Mouse (Mus musculus): ENCODE measurements around the gene Gm11020. TPM values are rescaled to one million over a fixed set of nuclear protein-coding genes. Genes with fewer than 3 reads are reported as not detected.
"Not testable (repeated sequence)": the region's sequence is repeated elsewhere in the genome, so short reads cannot be mapped to it uniquely, and the experiment has no call there.

Gm11020 gene
- not detected in 2 replicates for polyA plus RNA-seq (2012; rRNA removed)

DNA sequence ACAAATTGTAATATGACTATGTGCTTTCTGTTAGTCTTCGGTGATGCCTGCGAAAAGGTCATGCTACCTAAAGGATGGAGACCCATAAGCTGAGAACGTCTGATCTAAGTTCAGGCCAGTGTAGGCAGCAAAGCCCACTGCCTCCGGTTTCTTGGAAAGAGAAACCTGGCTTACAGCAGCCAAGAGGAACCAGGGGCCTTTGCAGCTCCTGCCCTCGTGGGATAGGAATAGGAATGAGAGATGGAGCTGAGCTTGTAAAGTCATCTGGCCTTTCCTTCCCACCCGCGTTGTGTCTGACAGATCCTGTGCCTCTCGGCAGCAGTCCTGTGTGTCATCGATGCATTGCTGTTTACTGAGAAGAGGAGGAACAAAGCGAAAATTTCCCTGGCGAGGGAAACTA lies at the start of gene Gm11020:
Gene Gm11020 (plus strand): TSS at position 301 of the 400 bp plus-strand sequence.
- 82% methylated on average over 11 of the region's 11 CpGs for WGBS
- H3K4me3 ChIP-seq (ENCODE audit: low read depth, low read length); H3K27me3 ChIP-seq (ENCODE audit: control insufficient read depth, insufficient read depth, low read length); H3K36me3 ChIP-seq (ENCODE audit: control insufficient read depth, insufficient read depth, low read length); H3K27ac ChIP-seq (ENCODE audit: insufficient read depth, low read depth, low read length); H3K4me1 ChIP-seq (ENCODE audit: control insufficient read depth, insufficient read depth, insufficient read length, low read length): not testable (repeated sequence)

DNA sequence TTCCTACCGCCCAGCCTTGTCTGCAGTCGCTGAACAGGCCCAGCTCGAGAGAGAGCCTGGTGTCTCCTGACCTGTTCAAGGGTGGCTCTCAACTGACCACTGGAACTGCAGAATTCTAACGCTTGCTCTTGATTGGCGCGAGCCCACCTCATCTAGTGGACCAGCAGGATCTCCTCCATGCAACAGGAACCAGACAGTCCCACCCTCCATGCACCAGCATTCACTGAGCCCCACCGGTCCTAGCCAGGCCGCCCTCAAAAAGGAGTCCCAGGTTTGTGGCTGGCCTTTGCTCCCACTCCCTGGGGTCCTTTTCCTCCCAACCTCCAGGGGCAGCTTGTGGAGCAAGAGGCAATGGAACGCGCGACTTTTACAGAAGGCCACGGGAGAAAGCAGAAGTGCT lies 28.3 kb upstream of the Gm11020 start, which contains the start of gene Cmtm2a:
Gene Cmtm2a (minus strand): TSS at position 101 of the 400 bp plus-strand sequence.
- H3K36me3 ChIP-seq (ENCODE audit: control insufficient read depth, insufficient read depth, low read length); H3K4me1 ChIP-seq (ENCODE audit: control insufficient read depth, insufficient read depth, insufficient read length, low read length); H3K4me3 ChIP-seq (ENCODE audit: low read depth, low read length); H3K27ac ChIP-seq (ENCODE audit: insufficient read depth, low read depth, low read length); H3K27me3 ChIP-seq (ENCODE audit: control insufficient read depth, insufficient read depth, low read length): not testable (repeated sequence)
- WGBS: 85% methylated on average over 12 of the region's 12 CpGs

DNA sequence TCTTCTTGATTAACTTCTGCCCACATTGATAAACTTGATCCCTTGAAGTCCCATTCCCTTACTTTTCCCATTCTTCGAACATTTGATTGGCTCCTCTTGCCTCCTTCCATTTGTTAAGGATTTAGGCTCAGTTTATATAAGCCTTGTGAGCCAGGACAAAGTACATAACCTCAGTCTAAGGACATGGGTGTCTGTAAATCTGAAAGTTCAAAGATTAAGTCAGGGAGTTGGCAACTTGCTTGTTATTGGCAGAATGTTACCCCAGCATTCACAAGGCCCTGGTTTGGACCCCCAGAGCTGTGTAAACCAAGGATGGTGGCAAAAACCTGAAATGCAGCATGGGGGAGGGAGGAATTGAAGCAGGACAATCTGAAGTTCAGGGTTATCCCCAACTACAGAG lies 27.0 kb upstream of the Gm11020 start:
- WGBS: 59% methylated on average over 1 of the region's 1 CpGs
- no peak overlapping the region for H3K4me3 ChIP-seq (ENCODE audit: low read depth, low read length)
- no peaks in the 10 kb centered on the region for H3K36me3 ChIP-seq (ENCODE audit: control insufficient read depth, insufficient read depth, low read length)
- peaks cover 3% of the 10 kb centered on the region; the same call in 1 of the 2 replicates for H3K4me1 ChIP-seq (ENCODE audit: control insufficient read depth, insufficient read depth, insufficient read length, low read length)
- TF ChIP-seq CTCF (IDR thresholded peaks at IDR 0.05; ENCODE audit: extremely low read depth, insufficient read length, insufficient replicate concordance, low read depth, low read length) (no peak), POLR2A (IDR thresholded peaks at IDR 0.05; ENCODE audit: low read depth, low read length) (no peak)
- H3K27ac ChIP-seq (ENCODE audit: insufficient read depth, low read depth, low read length): no peak overlapping the region
- no peaks in the 10 kb centered on the region for H3K27me3 ChIP-seq (ENCODE audit: control insufficient read depth, insufficient read depth, low read length)

DNA sequence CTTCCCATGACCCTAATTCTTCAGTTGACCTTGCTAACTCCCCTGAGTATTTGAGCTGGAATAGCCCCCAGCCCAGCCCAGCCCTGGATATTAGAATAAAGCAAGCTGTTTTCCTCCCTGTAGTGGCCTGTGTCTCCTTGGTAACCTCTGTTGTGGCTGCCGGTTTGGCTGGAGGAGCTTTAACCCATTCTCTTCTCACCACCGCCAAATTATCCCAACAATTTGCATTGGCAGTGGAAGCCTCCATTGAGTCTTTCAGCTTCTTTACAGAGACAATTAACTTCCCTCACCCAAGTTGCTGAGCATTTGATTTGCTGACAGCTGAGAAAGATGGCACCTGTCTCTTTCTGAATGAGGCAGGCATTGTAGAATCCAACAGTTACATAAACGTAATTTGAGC lies 19.8 kb upstream of the Gm11020 start:
- not testable (repeated sequence) for H3K36me3 ChIP-seq (ENCODE audit: control insufficient read depth, insufficient read depth, low read length)
- 34% methylated on average over 3 of the region's 3 CpGs for WGBS

DNA sequence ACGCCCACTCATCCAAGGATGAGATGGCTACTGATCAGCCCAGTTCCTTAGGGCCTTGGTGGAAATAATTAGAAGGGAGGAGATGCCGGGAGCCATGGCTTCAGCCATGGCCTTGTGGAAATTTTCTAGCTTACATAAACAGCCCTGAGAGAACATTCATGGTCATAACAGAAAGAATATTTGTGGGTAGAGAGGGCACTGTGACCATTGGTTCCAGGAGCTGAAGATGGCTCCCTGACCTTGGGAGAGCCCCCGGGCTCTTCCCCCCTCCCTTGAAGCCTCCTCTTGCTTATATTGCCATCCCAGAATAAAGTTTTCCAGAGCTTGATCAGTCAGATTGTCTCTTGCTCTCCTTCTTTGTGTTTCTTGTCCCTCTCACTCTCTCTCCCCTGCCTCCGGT lies 18.8 kb upstream of the Gm11020 start:
- H3K27me3 ChIP-seq (ENCODE audit: control insufficient read depth, insufficient read depth, low read length); H3K27ac ChIP-seq (ENCODE audit: insufficient read depth, low read depth, low read length); H3K4me1 ChIP-seq (ENCODE audit: control insufficient read depth, insufficient read depth, insufficient read length, low read length); H3K4me3 ChIP-seq (ENCODE audit: low read depth, low read length); H3K36me3 ChIP-seq (ENCODE audit: control insufficient read depth, insufficient read depth, low read length): not testable (repeated sequence)
- WGBS: 96% methylated on average over 4 of the region's 4 CpGs

More for the DNA sequence above, 19.8 kb upstream of the Gm11020 start:
- not testable (repeated sequence) for H3K27ac ChIP-seq (ENCODE audit: insufficient read depth, low read depth, low read length); H3K4me3 ChIP-seq (ENCODE audit: low read depth, low read length); H3K4me1 ChIP-seq (ENCODE audit: control insufficient read depth, insufficient read depth, insufficient read length, low read length); H3K27me3 ChIP-seq (ENCODE audit: control insufficient read depth, insufficient read depth, low read length)

DNA sequence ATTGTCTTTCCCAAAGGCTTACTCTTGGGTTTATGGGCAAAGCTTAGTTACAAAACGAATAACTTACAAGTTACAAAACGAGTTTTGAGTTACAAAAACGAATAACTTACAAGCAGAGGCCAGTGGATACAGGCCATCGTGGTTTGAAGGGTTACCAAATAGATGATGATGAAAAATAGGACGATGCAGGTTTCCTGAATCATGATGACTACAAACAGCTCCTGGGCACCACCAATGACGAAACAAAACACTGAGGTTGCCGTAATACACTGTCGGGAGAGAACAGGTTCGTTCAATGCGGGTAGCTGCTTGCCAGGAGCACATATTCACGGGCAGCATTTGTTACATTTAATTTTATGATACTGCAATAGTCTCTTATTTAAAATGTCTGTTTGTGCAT lies 16.4 kb upstream of the Gm11020 start:
- Histone ChIP-seq H3K27me3 (ENCODE audit: control insufficient read depth, insufficient read depth, low read length) (no peaks in the 10 kb centered on the region), H3K4me3 (ENCODE audit: low read depth, low read length) (no peak overlapping the region), H3K27ac (ENCODE audit: insufficient read depth, low read depth, low read length) (no peak overlapping the region), H3K36me3 (ENCODE audit: control insufficient read depth, insufficient read depth, low read length) (no peaks in the 10 kb centered on the region), H3K4me1 (ENCODE audit: control insufficient read depth, insufficient read depth, insufficient read length, low read length) (no peaks in the 10 kb centered on the region)
- WGBS: 80% methylated on average over 11 of the region's 11 CpGs
- TF ChIP-seq POLR2A (IDR thresholded peaks at IDR 0.05; ENCODE audit: low read depth, low read length) (no peak), CTCF (IDR thresholded peaks at IDR 0.05; ENCODE audit: extremely low read depth, insufficient read length, insufficient replicate concordance, low read depth, low read length) (no peak)

DNA sequence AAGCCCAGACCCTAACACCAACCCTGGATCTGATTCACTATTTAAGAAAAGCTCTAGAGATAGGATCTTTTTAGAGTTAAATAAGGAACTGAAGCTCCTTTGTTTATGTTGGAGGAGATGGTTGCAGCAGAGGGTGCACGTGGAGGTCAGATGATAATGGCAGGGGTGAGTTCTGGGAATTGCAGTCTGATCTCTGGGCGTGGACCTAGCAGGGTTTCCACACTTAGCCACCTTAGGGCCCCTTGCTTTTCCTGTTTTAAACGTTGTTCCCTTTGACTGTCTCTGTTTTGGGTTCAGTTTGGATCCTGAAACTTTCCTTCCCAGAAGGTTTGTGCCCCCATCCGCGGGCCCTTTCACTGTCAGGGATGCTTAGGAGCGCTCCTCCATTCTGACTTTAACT lies 13.0 kb upstream of the Gm11020 start:
- not testable (repeated sequence) for H3K27ac ChIP-seq (ENCODE audit: insufficient read depth, low read depth, low read length); H3K4me1 ChIP-seq (ENCODE audit: control insufficient read depth, insufficient read depth, insufficient read length, low read length); H3K4me3 ChIP-seq (ENCODE audit: low read depth, low read length); H3K36me3 ChIP-seq (ENCODE audit: control insufficient read depth, insufficient read depth, low read length); H3K27me3 ChIP-seq (ENCODE audit: control insufficient read depth, insufficient read depth, low read length)
- 40% methylated on average over 6 of the region's 6 CpGs for WGBS

DNA sequence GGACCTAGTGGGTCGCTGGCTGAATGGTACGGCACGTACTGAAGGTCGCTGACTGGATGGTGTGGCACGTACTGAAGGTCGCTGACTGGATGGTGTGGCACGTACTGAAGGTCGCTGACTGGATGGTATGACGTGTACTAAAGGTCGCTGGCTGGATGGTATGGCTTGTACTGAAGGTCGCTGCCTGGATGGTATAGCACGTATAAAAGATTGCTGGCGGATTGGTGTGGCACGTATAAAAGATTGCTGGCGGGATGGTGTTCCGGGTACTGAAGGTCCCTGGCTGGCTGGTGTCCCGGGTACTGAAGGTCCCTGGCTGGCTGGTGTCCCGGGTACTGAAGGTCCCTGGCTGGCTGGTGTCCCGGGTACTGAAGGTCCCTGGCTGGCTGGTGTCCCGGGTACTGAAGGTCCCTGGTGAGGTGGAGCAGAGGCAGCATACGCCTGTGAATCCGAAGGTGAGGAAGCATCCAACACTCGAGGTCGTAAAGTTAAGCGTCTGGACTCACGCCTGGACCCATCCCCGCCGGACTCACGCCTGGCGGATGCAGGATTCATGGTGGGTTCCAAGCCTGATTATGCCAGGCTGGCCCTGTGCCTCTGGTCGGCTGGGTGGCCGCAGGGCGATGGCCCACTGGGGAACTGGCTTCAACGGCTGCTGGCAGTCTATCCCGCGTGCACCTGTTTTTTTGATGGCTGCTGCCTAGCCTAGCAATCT lies 11.8 kb upstream of the Gm11020 start, which contains the start of the genes Gm45711 and Cmtm1:
Gene Gm45711 (minus strand): TSS at position 641 of the 715 bp plus-strand sequence.
Gene Cmtm1 (minus strand): TSS at position 705 of the 715 bp plus-strand sequence.
- not testable (repeated sequence) for H3K36me3 ChIP-seq (ENCODE audit: control insufficient read depth, insufficient read depth, low read length)
- 80% methylated on average over 36 of the region's 36 CpGs for WGBS

DNA sequence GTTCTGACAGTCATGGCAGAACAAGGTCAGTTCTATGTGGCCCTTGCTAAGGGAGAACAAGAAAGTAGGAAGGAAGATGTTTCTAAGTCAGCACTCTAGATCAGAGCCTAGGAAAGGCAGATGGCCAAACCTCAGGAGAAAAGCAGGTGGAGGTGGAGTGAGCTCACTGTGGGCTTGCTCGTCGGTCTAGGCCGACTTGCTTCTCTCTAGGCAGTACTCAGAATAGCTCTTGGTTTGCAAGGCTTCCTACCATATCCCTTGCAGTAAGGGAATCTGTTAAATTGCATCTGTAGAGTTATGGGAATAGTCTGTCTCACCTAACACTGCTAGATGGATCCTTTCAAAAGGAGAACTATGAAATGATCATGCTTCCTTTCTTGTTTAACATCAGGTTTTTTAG lies 9.3 kb upstream of the Gm11020 start:
- H3K36me3 ChIP-seq (ENCODE audit: control insufficient read depth, insufficient read depth, low read length); H3K27me3 ChIP-seq (ENCODE audit: control insufficient read depth, insufficient read depth, low read length); H3K27ac ChIP-seq (ENCODE audit: insufficient read depth, low read depth, low read length); H3K4me3 ChIP-seq (ENCODE audit: low read depth, low read length); H3K4me1 ChIP-seq (ENCODE audit: control insufficient read depth, insufficient read depth, insufficient read length, low read length): not testable (repeated sequence)
- WGBS: 89% methylated on average over 3 of the region's 3 CpGs

More for the DNA sequence above, 11.8 kb upstream of the Gm11020 start, which contains the start of the genes Gm45711 and Cmtm1:
- H3K27me3 ChIP-seq (ENCODE audit: control insufficient read depth, insufficient read depth, low read length); H3K4me3 ChIP-seq (ENCODE audit: low read depth, low read length); H3K27ac ChIP-seq (ENCODE audit: insufficient read depth, low read depth, low read length); H3K4me1 ChIP-seq (ENCODE audit: control insufficient read depth, insufficient read depth, insufficient read length, low read length): not testable (repeated sequence)

Measured in small intestine, adult 2 months (tissue).